Mouse (Mus musculus): ENCODE results near the gene Bbip1.

The Bbip1 gene

DNA sequence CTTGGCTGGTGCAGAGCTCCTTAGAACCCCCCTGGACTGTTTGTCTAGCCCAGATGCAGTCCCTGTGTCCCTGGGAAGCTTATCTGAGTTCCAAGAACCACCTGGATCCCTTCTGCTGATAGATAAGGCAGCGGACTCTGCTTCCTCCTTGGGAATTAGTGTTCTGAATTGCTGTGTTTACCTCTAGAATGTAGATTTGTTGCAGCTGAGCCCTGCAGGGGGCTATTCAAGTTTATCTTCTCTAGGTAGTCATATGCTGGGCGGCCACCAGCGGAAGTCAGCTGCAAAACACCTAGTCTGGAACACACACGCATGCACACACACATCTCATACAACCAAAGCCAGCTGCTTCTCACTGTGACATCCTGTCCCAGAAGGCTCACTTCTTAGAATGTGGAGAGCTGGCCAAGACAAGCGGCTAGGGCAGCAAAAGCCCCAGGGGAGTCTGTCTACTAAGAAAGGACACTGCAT lies 53.6 kb downstream of the Bbip1 start:
- no peak for DNase-seq (ENCODE audit: low read depth, low spot score)

DNA sequence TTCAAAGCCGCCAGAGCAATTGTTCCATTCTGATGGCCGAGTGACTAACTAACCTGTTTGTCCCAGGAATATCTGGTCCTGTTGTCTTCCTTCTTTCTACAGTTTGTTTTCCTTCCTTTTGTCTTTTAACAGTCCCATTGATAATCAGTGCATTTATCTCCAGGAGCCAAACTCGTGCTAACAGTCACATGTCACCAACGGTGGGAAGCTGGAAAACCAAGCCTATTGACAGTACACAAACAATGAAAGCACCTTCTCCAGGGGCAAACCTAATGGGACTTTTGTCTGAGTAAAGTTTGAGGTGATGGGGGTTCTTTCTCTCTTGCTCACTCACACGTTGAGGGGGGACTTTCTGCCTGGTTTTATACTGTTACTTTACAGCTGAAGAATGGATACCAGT lies 54.2 kb downstream of the Bbip1 start:
- DNase-seq (ENCODE audit: low read depth, low spot score) = no peak

DNA sequence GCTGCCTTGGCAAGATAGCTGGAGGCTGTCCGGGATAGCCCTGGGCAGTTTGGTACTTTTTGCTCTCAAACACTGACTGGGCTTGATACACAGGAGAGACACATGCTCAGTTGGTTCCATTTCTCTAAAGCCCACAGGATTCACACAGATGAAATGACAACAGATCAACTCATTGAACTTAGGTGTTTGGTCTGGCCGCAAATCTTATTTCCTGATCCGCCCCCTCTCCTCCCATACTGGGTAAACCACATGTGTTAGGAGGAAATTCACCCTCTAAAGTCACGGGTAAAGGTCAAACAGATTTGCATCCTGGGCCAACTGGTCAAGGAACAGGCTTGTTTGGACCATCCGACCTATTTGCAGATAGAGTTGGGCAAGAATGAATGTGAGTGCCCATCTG lies 54.9 kb downstream of the Bbip1 start:
- DNase-seq (ENCODE audit: low read depth, low spot score) = no peak

DNA sequence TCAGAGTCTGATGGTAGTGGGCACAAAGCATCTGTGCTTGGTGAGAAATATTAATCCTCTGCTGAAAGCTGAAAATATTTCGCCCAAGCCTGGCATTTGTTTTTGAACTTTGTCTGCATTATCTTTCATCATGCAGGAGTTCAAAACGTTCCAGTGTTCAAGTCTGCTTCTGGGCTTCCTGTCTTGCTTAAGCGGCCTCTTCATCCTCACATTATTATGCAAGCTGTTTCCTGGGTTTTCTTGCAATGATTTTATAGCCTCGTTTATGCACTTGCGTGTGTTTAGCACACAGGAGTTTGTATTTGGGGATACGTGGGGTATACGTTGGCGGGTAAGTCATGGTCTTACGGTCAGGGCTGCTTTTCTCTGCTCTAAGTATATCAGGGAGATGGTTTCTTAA lies 56.1 kb downstream of the Bbip1 start:
- no peak for DNase-seq (ENCODE audit: low read depth, low spot score)

DNA sequence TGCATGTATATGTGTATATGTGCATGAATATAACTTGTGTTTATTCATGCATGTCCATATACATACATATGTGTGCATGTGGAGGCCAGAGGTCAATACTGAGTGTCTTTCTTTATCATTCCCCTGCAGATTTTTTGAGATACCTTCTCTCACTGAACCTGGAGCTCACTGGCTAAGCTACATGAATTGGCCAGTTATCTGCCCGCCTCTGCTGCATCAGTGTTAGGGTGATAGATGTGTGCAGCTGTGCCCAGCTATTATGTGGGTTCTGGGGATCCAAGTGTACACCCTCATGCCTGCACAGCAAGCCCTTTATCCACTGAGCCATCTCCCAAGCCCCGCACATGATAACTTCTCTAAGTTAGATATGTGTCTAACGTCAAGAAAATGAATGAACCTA lies 56.6 kb downstream of the Bbip1 start:
- no peak for DNase-seq (ENCODE audit: low read depth, low spot score)

DNA sequence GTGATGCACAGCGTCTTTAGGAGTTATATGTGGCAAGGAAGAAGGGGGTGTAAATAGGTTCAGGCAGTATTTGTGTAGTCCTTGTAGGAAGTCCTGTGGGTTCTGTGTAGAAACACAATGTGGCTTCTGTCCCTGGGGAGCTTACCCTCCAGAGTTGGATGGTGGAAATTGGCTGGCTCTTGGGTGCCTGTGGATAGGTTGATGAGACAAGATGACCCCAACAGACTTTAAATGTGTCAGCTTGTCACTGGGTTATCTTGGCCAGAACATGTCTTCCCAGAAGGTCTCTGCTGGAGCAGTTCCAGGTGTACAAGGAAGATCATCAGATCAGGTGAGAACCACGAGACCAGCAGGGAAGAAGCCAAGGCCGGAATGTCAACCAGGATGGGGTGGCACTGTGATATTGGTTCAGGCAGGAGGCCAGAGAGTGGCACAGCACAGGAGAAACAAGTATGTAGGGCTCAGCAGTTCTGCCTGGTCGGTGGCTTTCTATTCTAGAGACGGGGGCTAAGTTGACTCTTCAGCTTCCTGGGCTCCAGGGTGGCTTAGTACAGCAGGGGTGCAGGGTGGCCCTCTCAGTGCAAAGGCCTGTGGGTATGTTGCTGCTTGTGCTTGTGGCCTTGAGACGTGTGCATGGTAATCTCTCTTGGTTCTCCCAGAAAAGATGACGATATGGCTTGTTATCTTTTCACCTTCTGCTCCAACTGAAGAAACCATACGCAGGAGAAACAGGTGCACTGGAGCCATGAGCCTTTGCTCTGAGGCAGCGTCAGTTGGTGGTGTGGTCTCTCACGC lies 57.7 kb downstream of the Bbip1 start:
- no peak for DNase-seq (ENCODE audit: low read depth, low spot score)

DNA sequence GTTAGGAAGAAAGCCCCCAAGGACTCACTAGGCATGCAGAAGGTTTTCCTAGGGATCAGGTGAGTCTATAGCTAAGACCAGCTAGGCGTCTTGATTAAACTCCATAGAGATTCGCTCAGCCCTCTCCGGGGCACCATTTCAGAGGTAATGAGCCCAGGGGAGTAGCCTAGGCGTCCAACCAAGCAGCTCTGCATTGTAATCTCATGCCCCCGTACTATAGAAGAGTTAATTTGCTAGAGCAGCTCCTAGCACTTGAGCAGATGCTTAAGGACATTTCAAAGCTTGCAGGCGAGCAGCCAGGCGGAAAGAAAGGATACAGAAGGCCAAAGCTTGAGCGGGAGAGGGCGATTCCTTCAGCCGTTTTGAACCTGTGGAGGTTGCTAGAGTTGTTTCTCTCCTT lies 59.0 kb downstream of the Bbip1 start:
- DNase-seq (ENCODE audit: low read depth, low spot score) = no peak

DNA sequence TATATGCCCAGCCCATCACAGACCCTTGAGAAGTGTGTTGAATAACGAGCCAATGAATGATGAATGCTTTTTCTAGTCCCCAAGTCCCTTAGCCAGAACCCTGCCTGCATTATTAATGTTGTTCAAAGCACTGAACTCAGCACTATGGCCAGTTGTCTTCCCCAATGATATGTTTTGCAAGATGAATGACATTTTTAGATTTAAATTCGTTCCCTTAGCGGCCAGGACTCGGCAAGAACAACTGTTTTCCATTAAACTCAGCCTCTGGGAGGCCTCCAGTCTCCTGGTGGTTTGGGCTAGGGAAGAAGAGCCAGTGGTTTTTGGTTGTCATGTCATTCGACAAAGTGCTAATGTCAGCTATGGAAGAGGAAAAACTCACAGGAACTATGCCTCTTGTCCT lies 62.6 kb downstream of the Bbip1 start:
- no peak for DNase-seq (ENCODE audit: low read depth, low spot score)

DNA sequence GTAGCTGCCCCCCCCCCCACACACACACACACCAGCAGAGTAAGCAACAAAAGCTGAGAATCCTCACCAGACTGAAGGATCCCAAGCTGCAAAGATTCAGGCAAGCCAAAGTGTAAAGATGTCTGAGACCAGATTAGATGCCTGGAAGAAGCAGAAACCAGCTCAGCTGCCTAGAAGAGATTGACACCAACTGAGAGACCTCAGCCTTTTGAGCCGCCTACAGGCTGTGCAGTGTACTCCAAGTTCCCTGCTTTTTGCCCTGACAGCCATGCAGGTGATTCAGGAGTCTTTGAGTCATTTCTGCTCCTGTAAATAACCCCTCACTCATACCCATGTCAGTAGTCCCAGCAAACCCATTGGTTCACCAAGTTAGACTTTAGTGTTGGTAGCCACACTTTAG lies 64.0 kb downstream of the Bbip1 start:
- DNase-seq (ENCODE audit: low read depth, low spot score) = no peak
